Mouse (Mus musculus) lung, postnatal 4 days (tissue): Measurements from ENCODE around the gene Pcgf1.

Experiments used
- DNase-seq, 2 experiments: peaks; one replicate each; pipeline ENCODE4 v3.0.0; 2021

Pcgf1 gene

DNA sequence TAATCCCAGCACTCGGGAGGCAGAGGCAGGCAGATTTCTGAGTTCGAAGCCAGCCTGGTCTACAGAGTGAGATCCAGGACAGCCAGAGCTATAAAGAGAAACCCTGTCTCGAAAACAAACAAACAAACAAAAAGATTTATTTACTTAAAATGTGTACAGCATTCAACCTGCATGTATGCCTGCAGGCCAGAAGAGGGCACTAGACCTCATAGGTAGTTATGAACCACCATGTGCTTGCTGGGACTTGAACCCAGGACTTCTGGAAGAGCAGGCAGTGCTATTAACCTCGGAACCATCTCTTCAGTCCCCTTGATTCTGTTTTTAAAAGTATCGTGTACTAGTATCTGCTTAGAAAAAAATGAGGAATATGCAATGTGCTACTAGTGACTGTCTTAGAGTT, 49.8 kb downstream of the Pcgf1 start:
- DNase-seq: no peak
